Mouse (Mus musculus): ENCODE results near the gene 2810004N23Rik.

GRCm38 (mm10) chr8:124831531-124831930 lies 31.4 kb downstream of the 2810004N23Rik start:
- TF ChIP-seq CTCF (IDR thresholded peaks at IDR 0.05) (no peak), POLR2A (IDR thresholded peaks at IDR 0.05; ENCODE audit: insufficient read depth, low read depth, low read length) (peak; percentile 37; the same call in 1 of the 2 replicates), EP300 (IDR thresholded peaks at IDR 0.05; ENCODE audit: insufficient read depth, low read depth, low read length) (no peak)

Data from heart, adult 2 months (tissue).